Mouse (Mus musculus): ENCODE measurements around the gene Chchd10. TPM values are rescaled to one million over a fixed set of nuclear protein-coding genes. Genes with fewer than 3 reads are reported as not detected.
"Not testable (repeated sequence)": the region's sequence is repeated elsewhere in the genome, so short reads cannot be mapped to it uniquely, and the experiment has no call there.

Chchd10 gene
- polyA plus RNA-seq (2016; fragmentation: Nextera tagmentation; extraction: Ambion mirVana): 408 and 409 TPM in 2 replicates

GRCm38 (mm10) chr10:75932891-75933290 is at the start of gene Chchd10:
Chchd10 (plus strand) TSS chr10:75933130.
- H3K9ac ChIP-seq: peak within 1 kb of the TSS; percentile 90
- peak within 1 kb of the TSS; percentile 63 for H3K4me3 ChIP-seq
- no peak for ATAC-seq (ENCODE audit: insufficient number of reproducible peaks, low FRiP score)
- H3K9me3 ChIP-seq (replicated peaks): no peaks in the 10 kb centered on the region
- WGBS: 34% methylated on average over 6 of the region's 6 CpGs
- peaks cover 4% of the 10 kb centered on the region; the same call in 1 of the 2 replicates for H3K36me3 ChIP-seq
- H3K27ac ChIP-seq (ENCODE audit: poor library complexity, severe bottlenecking): peak within 1 kb of the TSS; percentile 5; the same call in 1 of the 2 replicates
- peaks cover 54% of the 10 kb centered on the region for H3K4me1 ChIP-seq (replicated peaks)
- H3K4me2 ChIP-seq: peak within 1 kb of the TSS; percentile 96
- peaks cover 44% of the 10 kb centered on the region for H3K27me3 ChIP-seq (replicated peaks)

GRCm38 (mm10) chr10:75883232-75883552 is 49.7 kb upstream of the Chchd10 start:
- H3K4me1 ChIP-seq (replicated peaks): no peaks in the 10 kb centered on the region
- H3K9ac ChIP-seq: 0 out of 2 replicates have a peak overlapping the region, but pooled peaks have one; percentile 15
- H3K4me2 ChIP-seq: peak overlapping the region; percentile 50
- under 1% methylated on average over 10 of the region's 10 CpGs for WGBS
- H3K27me3 ChIP-seq (replicated peaks): no peaks in the 10 kb centered on the region
- no peaks in the 10 kb centered on the region for H3K36me3 ChIP-seq
- H3K27ac ChIP-seq (ENCODE audit: poor library complexity, severe bottlenecking): no peak overlapping the region
- H3K4me3 ChIP-seq: peak overlapping the region; percentile 11; the same call in 1 of the 2 replicates
- ATAC-seq (ENCODE audit: insufficient number of reproducible peaks, low FRiP score): peak; percentile 58
- no peaks in the 10 kb centered on the region for H3K9me3 ChIP-seq (replicated peaks)

- Histone ChIP-seq H3K4me2 (no peak overlapping the region), H3K4me1 (replicated peaks) (peaks cover 13% of the 10 kb centered on the region), H3K36me3 (no peaks in the 10 kb centered on the region), H3K27me3 (replicated peaks) (no peaks in the 10 kb centered on the region), H3K9me3 (replicated peaks) (no peaks in the 10 kb centered on the region), H3K4me3 (no peak overlapping the region), H3K27ac (ENCODE audit: poor library complexity, severe bottlenecking) (no peak overlapping the region), H3K9ac (no peak overlapping the region)
- ATAC-seq (ENCODE audit: insufficient number of reproducible peaks, low FRiP score): no peak
- 90% methylated on average over 8 of the region's 8 CpGs for WGBS
Observed at GRCm38 (mm10) chr10:75884742-75885141, 48.2 kb upstream of the Chchd10 start.

- not testable (repeated sequence) for H3K4me3 ChIP-seq; H3K27me3 ChIP-seq (replicated peaks); ATAC-seq (ENCODE audit: insufficient number of reproducible peaks, low FRiP score); H3K27ac ChIP-seq (ENCODE audit: poor library complexity, severe bottlenecking); H3K4me2 ChIP-seq; H3K9me3 ChIP-seq (replicated peaks); H3K36me3 ChIP-seq; H3K9ac ChIP-seq
- WGBS: 83% methylated on average over 5 of the region's 5 CpGs
- H3K4me1 ChIP-seq (replicated peaks): peaks cover 14% of the 10 kb centered on the region
Observed at GRCm38 (mm10) chr10:75887504-75887903, 45.4 kb upstream of the Chchd10 start.

- no peak overlapping the region for H3K4me3 ChIP-seq
- H3K4me1 ChIP-seq (replicated peaks): peaks cover 22% of the 10 kb centered on the region
- 40% methylated on average over 8 of the region's 8 CpGs for WGBS
- H3K36me3 ChIP-seq: peaks cover 8% of the 10 kb centered on the region; the same call in 1 of the 2 replicates
- no peak for ATAC-seq (ENCODE audit: insufficient number of reproducible peaks, low FRiP score)
- H3K9me3 ChIP-seq (replicated peaks): no peaks in the 10 kb centered on the region
- no peak overlapping the region for H3K27ac ChIP-seq (ENCODE audit: poor library complexity, severe bottlenecking)
- no peak overlapping the region for H3K4me2 ChIP-seq
- no peak overlapping the region for H3K9ac ChIP-seq
- no peaks in the 10 kb centered on the region for H3K27me3 ChIP-seq (replicated peaks)
Observed at GRCm38 (mm10) chr10:75889406-75890153, 43.4 kb upstream of the Chchd10 start.

- no peaks in the 10 kb centered on the region for H3K27me3 ChIP-seq (replicated peaks)
- H3K9me3 ChIP-seq (replicated peaks): no peaks in the 10 kb centered on the region
- 2% methylated on average over 51 of the region's 51 CpGs for WGBS
- H3K4me3 ChIP-seq: peak within 1 kb of the TSS; percentile 47
- no peak within 1 kb of the TSS; the same call in 1 of the 2 replicates for H3K27ac ChIP-seq (ENCODE audit: poor library complexity, severe bottlenecking)
- peak; percentile 99 for ATAC-seq (ENCODE audit: insufficient number of reproducible peaks, low FRiP score)
- H3K36me3 ChIP-seq: peaks cover 37% of the 10 kb centered on the region
- peak within 1 kb of the TSS; percentile 83 for H3K4me2 ChIP-seq
- H3K4me1 ChIP-seq (replicated peaks): peaks cover 28% of the 10 kb centered on the region
- peak within 1 kb of the TSS; percentile 50 for H3K9ac ChIP-seq
Observed at GRCm38 (mm10) chr10:75893089-75893750, 39.7 kb upstream of the Chchd10 start, which contains the start of gene Derl3. Derl3 (plus strand) TSS chr10:75893413.

- peaks cover 41% of the 10 kb centered on the region for H3K36me3 ChIP-seq
- H3K4me2 ChIP-seq: no peak overlapping the region
- WGBS: 74% methylated on average over 6 of the region's 6 CpGs
Observed at GRCm38 (mm10) chr10:75894601-75895000, 38.3 kb upstream of the Chchd10 start.

GRCm38 (mm10) chr10:75895730-75896129 is 37.2 kb upstream of the Chchd10 start:
- Histone ChIP-seq H3K4me3 (no peak overlapping the region), H3K27me3 (replicated peaks) (no peaks in the 10 kb centered on the region), H3K27ac (ENCODE audit: poor library complexity, severe bottlenecking) (no peak overlapping the region), H3K36me3 (peaks cover 50% of the 10 kb centered on the region), H3K4me2 (no peak overlapping the region), H3K9me3 (replicated peaks) (no peaks in the 10 kb centered on the region), H3K4me1 (replicated peaks) (peaks cover 36% of the 10 kb centered on the region), H3K9ac (no peak overlapping the region)
- no peak for ATAC-seq (ENCODE audit: insufficient number of reproducible peaks, low FRiP score)
- 90% methylated on average over 5 of the region's 5 CpGs for WGBS

More at GRCm38 (mm10) chr10:75894601-75895000, 38.3 kb upstream of the Chchd10 start:
- no peaks in the 10 kb centered on the region for H3K27me3 ChIP-seq (replicated peaks)
- no peak overlapping the region for H3K9ac ChIP-seq
- H3K4me3 ChIP-seq: no peak overlapping the region
- peaks cover 30% of the 10 kb centered on the region for H3K4me1 ChIP-seq (replicated peaks)
- H3K27ac ChIP-seq (ENCODE audit: poor library complexity, severe bottlenecking): no peak overlapping the region
- ATAC-seq (ENCODE audit: insufficient number of reproducible peaks, low FRiP score): no peak
- no peaks in the 10 kb centered on the region for H3K9me3 ChIP-seq (replicated peaks)

- no peak overlapping the region for H3K4me2 ChIP-seq
- H3K9ac ChIP-seq: no peak overlapping the region
- no peaks in the 10 kb centered on the region for H3K9me3 ChIP-seq (replicated peaks)
- ATAC-seq (ENCODE audit: insufficient number of reproducible peaks, low FRiP score): no peak
- no peak overlapping the region for H3K27ac ChIP-seq (ENCODE audit: poor library complexity, severe bottlenecking)
- peaks cover 54% of the 10 kb centered on the region for H3K36me3 ChIP-seq
- 90% methylated on average over 1 of the region's 1 CpGs for WGBS
- H3K4me3 ChIP-seq: no peak overlapping the region
- H3K27me3 ChIP-seq (replicated peaks): no peaks in the 10 kb centered on the region
- H3K4me1 ChIP-seq (replicated peaks): peaks cover 36% of the 10 kb centered on the region
Observed at GRCm38 (mm10) chr10:75896208-75896607, 36.7 kb upstream of the Chchd10 start.

GRCm38 (mm10) chr10:75897373-75897772 is 35.6 kb upstream of the Chchd10 start:
- no peaks in the 10 kb centered on the region for H3K27me3 ChIP-seq (replicated peaks)
- no peak overlapping the region for H3K4me2 ChIP-seq
- H3K4me1 ChIP-seq (replicated peaks): peaks cover 36% of the 10 kb centered on the region
- no peak overlapping the region for H3K27ac ChIP-seq (ENCODE audit: poor library complexity, severe bottlenecking)
- 49% methylated on average over 6 of the region's 6 CpGs for WGBS
- peaks cover 65% of the 10 kb centered on the region for H3K36me3 ChIP-seq
- no peaks in the 10 kb centered on the region for H3K9me3 ChIP-seq (replicated peaks)
- H3K9ac ChIP-seq: no peak overlapping the region
- no peak for ATAC-seq (ENCODE audit: insufficient number of reproducible peaks, low FRiP score)
- no peak overlapping the region for H3K4me3 ChIP-seq

- H3K27me3 ChIP-seq (replicated peaks): no peaks in the 10 kb centered on the region
- H3K27ac ChIP-seq (ENCODE audit: poor library complexity, severe bottlenecking): peak overlapping the region; percentile 68
- H3K9me3 ChIP-seq (replicated peaks): no peaks in the 10 kb centered on the region
- H3K9ac ChIP-seq: no peak overlapping the region
- ATAC-seq (ENCODE audit: insufficient number of reproducible peaks, low FRiP score): no peak
- no peak overlapping the region for H3K4me2 ChIP-seq
- no peak overlapping the region for H3K4me3 ChIP-seq
- H3K36me3 ChIP-seq: peaks cover 72% of the 10 kb centered on the region
- 79% methylated on average over 6 of the region's 6 CpGs for WGBS
- H3K4me1 ChIP-seq (replicated peaks): peaks cover 36% of the 10 kb centered on the region
Observed at GRCm38 (mm10) chr10:75898039-75898564, 34.8 kb upstream of the Chchd10 start.
